Mouse (Mus musculus) myocyte (in vitro differentiated cells): Measurements from ENCODE around the gene Clptm1. TPM values are rescaled to one million over a fixed set of nuclear protein-coding genes. Genes with fewer than 3 reads are reported as not detected.
A peak's percentile ranks its signal among the peaks of the same experiment; 100 is the strongest.

Experiments
- H3K27me3 ChIP-seq: one replicate; pipeline ENCODE4 v1.6.1; 2011; ENCODE audit not compliant: control insufficient read depth, insufficient read depth, insufficient read length
- H3K36me3 ChIP-seq: one replicate; pipeline ENCODE4 v1.6.1; 2011; ENCODE audit not compliant: control insufficient read depth, insufficient read depth
- H3K4me2 ChIP-seq: one replicate; pipeline ENCODE4 v1.6.1; 2011; ENCODE audit warnings: low read depth, control low read depth
- H3K4me3 ChIP-seq: one replicate; pipeline ENCODE4 v1.5.1; 2011; ENCODE audit warnings: mild to moderate bottlenecking, control low read depth, moderate library complexity
- H3K79me2 ChIP-seq: one replicate; pipeline ENCODE4 v1.6.1; 2011; ENCODE audit not compliant: control insufficient read depth, insufficient read depth
- H3ac ChIP-seq: one replicate; pipeline ENCODE4 v1.6.1; 2011; ENCODE audit not compliant: control insufficient read depth, insufficient read length
- CEBPB ChIP-seq: IDR thresholded peaks from 2 replicates; pipeline ENCODE4 v1.6.1; 2011; ENCODE audit warnings: mild to moderate bottlenecking, moderate library complexity; ENCODE audit not compliant: poor library complexity, insufficient read depth, severe bottlenecking
- E2F4 ChIP-seq: IDR thresholded peaks from one replicate; pipeline ENCODE4 v1.6.1; 2011; ENCODE audit warnings: mild to moderate bottlenecking, control low read depth, moderate library complexity; ENCODE audit not compliant: insufficient read depth
- MAX ChIP-seq: IDR thresholded peaks from one replicate; pipeline ENCODE4 v1.6.1; 2011; ENCODE audit warnings: low read depth, mild to moderate bottlenecking, control low read depth
- MYOD1 ChIP-seq, 3 experiments: IDR thresholded peaks; one replicate each; pipeline ENCODE4 v1.6.1; 2011; ENCODE audit warnings: control low read depth in 2 of 3, low read depth in 2 of 3, mild to moderate bottlenecking in 2 of 3, moderate library complexity in 1 of 3; ENCODE audit not compliant: insufficient read length in 2 of 3, control insufficient read depth in 1 of 3
- MYOG ChIP-seq, 3 experiments: IDR thresholded peaks; one replicate each; pipeline ENCODE4 v1.6.1; 2011; ENCODE audit warnings: control low read depth in 2 of 3, low read depth in 2 of 3, mild to moderate bottlenecking in 2 of 3; ENCODE audit not compliant: insufficient read length in 2 of 3, control insufficient read depth in 1 of 3, insufficient read depth in 1 of 3
- POLR2A ChIP-seq: IDR thresholded peaks from one replicate; pipeline ENCODE4 v1.6.1; 2011; ENCODE audit warnings: low read depth, mild to moderate bottlenecking, control low read depth, moderate library complexity; ENCODE audit not compliant: insufficient read length
- POLR2AphosphoS2 ChIP-seq: IDR thresholded peaks from one replicate; pipeline ENCODE4 v1.6.1; 2011; ENCODE audit warnings: low read depth, control low read depth; ENCODE audit not compliant: insufficient read length
- REST ChIP-seq: IDR thresholded peaks from one replicate; pipeline ENCODE4 v1.6.1; 2011; ENCODE audit warnings: mild to moderate bottlenecking, control low read depth, moderate library complexity; ENCODE audit not compliant: insufficient read depth, insufficient read length
- SRF ChIP-seq: IDR thresholded peaks from one replicate; pipeline ENCODE4 v1.6.1; 2011; ENCODE audit warnings: low read depth; ENCODE audit not compliant: control insufficient read depth, insufficient read length
- TCF12 ChIP-seq: IDR thresholded peaks from one replicate; pipeline ENCODE4 v1.6.1; 2011; ENCODE audit warnings: mild to moderate bottlenecking, control low read depth; ENCODE audit not compliant: poor library complexity, insufficient read depth, severe bottlenecking
- TCF3 ChIP-seq: IDR thresholded peaks from one replicate; pipeline ENCODE4 v1.6.1; 2011; ENCODE audit warnings: low read depth, control low read depth; ENCODE audit not compliant: insufficient read length
- USF1 ChIP-seq: IDR thresholded peaks from one replicate; pipeline ENCODE4 v1.6.1; 2011; ENCODE audit warnings: low read depth, mild to moderate bottlenecking, control low read depth, moderate library complexity
- polyA plus RNA-seq: library from polyadenylated mRNA; unstranded; fragments of >200 nt; fragmentation: generic; extraction: Trizol; gene quantifications from one replicate; pipeline ENCODE4 v1.2.1, GENCODE M21; 2012; ENCODE audit warnings: missing spikeins

The Clptm1 gene
- polyA plus RNA-seq, 1 experiment: 126 TPM

DNA sequence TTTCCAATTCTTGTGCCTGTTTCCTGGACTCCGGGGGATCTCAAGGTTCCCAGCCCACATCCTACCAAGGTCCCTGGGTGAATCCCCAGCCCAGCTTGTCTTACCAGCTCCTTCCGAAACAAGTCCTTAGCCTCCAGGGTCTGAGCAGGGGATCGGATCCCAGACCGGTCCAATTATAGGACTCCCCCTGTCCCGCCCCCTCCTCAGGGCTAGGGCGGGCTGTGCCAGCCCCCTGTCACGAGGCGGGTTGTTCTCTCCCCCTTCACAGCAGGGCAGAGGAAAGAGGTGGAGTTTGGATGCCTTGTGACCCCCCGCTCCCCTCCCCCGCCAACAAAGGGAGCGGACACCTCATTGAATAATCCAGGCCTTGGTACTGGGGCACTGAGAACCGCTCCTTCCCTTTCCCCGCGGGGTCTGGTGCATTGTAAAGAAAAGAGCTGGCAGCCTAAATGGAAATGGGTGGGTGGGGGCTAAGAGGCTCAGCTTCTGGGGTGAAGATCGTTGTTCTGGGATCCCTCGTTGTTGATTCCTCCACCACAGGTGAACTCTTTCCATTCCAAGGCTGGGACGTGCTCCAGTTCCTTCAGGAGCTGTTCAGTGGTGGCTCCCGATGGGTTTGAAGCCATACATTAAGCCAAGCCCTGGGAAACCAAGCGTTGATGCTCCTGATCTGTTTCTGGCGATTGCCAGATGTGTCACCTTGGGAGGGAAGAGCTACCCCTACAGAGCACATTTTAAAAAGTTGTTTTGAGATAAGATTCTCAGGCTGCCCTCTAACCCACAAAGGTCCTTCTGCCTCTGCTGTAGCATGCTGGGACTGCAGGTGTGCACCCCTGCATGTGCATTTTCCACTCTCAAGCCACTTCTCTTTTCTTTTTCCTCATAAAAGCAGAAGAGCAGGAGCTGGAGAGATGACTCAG, 34.3 kb upstream of the Clptm1 start, which contains the start of gene Apoe:
Gene Apoe (minus strand): TSS at position 282 of the 920 bp plus-strand sequence.
- H3K4me3 ChIP-seq: no peak within 1 kb of the TSS
- TF ChIP-seq USF1 (no peak), CEBPB (no peak), POLR2AphosphoS2 (no peak), MYOG (IDR thresholded peaks at IDR 0.05; ENCODE audit: control insufficient read depth in 1 of 3, insufficient read depth in 1 of 3, insufficient read length in 2 of 3, low read depth in 2 of 3) (no peak), MAX (no peak), TCF3 (no peak), SRF (no peak)
- no peaks in the 10 kb centered on the region for H3K36me3 ChIP-seq
- peak within 1 kb of the TSS; percentile 12 for H3K4me2 ChIP-seq
- no peak within 1 kb of the TSS for H3ac ChIP-seq
- H3K27me3 ChIP-seq: no peaks in the 10 kb centered on the region
- H3K79me2 ChIP-seq: no peaks in the 10 kb centered on the region

DNA sequence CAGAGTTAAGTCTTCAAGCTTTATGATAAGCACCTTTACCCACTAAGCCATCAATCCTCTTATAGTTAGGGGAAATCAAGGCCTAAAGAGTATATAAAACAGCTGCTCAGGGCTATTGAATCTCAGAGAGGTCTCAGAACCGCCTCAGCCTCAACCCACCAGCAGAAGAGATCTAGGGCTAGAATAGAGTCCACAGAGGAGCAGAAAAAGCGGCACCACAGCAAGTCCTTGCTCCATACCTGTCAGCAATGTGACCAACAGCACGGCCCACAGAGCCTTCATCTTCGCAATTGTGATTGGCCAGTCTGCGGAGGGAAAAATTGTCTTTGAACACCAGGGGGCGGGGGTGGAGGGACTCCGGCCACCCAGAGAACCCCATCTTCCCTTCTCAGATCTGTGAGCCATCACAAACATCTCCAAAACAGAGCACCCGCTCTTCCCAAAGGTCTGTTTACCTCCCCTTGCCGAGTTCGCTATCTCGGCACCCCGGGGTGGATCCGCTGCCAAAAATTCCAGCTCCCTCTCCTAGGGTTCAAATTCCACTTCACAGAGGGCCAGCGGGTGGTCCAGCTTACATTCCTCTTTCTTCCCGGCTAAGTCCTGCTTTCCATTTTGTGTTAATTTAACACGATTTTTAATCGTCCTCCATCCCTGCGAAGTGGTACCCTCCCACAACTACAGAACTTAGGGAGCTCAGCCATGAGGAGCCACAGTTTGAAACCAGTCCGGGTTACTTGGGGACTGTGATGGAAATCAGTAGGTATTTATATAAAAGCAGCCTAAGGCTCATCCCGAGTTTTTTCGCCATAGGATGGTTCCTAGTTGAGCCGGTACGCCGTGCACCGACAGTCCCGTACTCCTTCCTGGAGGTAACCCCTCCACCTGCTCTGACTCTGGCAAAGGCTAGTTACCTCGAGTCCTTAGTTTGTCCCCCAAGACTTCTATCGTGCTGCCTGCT, 33.4 kb upstream of the Clptm1 start:
- H3ac ChIP-seq: no peak overlapping the region
- no peaks in the 10 kb centered on the region for H3K79me2 ChIP-seq
- no peak overlapping the region for H3K4me3 ChIP-seq
- TF ChIP-seq TCF3 (no peak), POLR2AphosphoS2 (peak; percentile 17)
- peak overlapping the region; percentile 12 for H3K4me2 ChIP-seq
- H3K36me3 ChIP-seq: no peaks in the 10 kb centered on the region
- H3K27me3 ChIP-seq: no peaks in the 10 kb centered on the region

DNA sequence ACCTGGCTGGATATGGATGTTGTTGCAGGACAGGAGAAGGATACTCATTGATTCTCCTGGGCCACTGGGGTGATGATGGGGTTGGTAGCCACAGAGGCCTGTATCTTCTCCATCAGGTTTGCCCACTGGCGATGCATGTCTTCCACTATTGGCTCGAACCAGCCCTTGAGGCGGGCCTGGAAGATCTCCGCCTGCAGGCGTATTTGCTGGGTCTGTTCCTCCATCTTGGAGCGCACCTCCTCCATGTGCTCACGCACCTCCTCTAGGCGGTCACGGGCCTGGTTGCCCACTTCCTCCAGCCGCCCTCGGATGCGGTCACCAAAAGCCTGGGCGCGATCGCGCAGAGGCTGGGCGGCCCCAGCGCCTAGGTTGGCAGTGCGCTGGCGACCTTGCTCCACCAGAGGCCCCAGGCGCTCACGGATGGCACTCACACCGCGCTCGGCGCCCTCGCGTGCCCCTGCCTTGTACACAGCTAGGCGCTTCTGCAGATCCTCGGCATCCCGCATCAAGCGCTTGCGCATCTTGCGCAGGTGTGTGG, 31.6 kb upstream of the Clptm1 start:
- no peak overlapping the region for H3ac ChIP-seq
- no peak overlapping the region for H3K4me3 ChIP-seq
- H3K4me2 ChIP-seq: no peak overlapping the region
- TF ChIP-seq CEBPB (no peak), MYOG (IDR thresholded peaks at IDR 0.05; ENCODE audit: control insufficient read depth in 1 of 3, insufficient read depth in 1 of 3, insufficient read length in 2 of 3, low read depth in 2 of 3) (no peak), REST (no peak), POLR2AphosphoS2 (no peak), USF1 (no peak), E2F4 (no peak), TCF3 (no peak), TCF12 (no peak), MYOD1 (IDR thresholded peaks at IDR 0.05; ENCODE audit: control insufficient read depth in 1 of 3, insufficient read length in 2 of 3, low read depth in 2 of 3) (no peak), SRF (no peak), MAX (no peak), POLR2A (no peak)
- H3K79me2 ChIP-seq: no peaks in the 10 kb centered on the region
- no peaks in the 10 kb centered on the region for H3K36me3 ChIP-seq
- no peaks in the 10 kb centered on the region for H3K27me3 ChIP-seq

DNA sequence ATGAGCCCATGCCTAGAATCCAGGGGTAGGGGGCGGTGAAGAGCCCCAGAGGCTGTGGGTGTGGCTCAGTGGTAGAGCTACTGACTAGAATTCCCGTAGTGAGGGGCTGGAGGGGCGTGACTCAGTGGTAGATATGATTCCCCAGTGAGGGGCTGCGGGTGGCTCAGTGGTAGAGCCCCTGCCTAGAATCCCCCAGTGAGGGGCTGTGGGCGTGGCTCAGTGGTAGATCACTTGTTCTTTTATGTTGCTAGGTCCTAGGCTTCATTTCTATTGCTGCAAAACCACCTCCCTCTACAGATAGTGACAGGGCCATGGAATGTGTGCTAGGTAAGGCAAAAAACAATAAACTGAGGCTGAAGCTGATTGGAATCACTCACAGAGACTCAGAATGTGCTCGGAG, 31.0 kb upstream of the Clptm1 start:
- no peak for TF ChIP-seq SRF
- no peak for TF ChIP-seq CEBPB
- TF ChIP-seq POLR2AphosphoS2: no peak
- no peak for TF ChIP-seq MAX
- TF ChIP-seq TCF3: no peak
- no peak for TF ChIP-seq MYOD1 (IDR thresholded peaks at IDR 0.05; ENCODE audit: control insufficient read depth in 1 of 3, insufficient read length in 2 of 3, low read depth in 2 of 3)
- no peak for TF ChIP-seq TCF12
- no peak for TF ChIP-seq E2F4
- no peak for TF ChIP-seq MYOG (IDR thresholded peaks at IDR 0.05; ENCODE audit: control insufficient read depth in 1 of 3, insufficient read depth in 1 of 3, insufficient read length in 2 of 3, low read depth in 2 of 3)
- TF ChIP-seq POLR2A: no peak
- Histone ChIP-seq H3K27me3 (no peaks in the 10 kb centered on the region), H3ac (no peak overlapping the region), H3K4me3 (no peak overlapping the region), H3K79me2 (no peaks in the 10 kb centered on the region), H3K4me2 (no peak overlapping the region), H3K36me3 (no peaks in the 10 kb centered on the region)

DNA sequence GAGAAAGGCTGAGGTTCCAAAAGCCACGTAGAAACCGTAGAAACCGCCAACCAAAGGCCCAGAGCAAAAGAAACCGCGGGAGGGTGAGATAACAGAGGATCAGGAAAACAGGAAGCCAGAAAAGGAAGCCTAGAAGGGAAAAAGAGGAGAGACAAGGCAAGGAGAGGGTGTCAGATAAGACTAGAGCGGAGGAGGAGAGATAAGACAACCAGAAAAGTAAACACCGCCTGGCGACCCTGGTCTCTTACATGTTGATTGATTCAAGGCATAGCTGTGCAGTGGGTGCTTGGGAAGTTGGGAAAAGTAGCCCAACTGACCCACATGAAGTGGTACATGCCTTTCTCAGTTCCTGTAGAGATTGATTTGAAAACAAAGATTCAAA, 30.4 kb upstream of the Clptm1 start:
- Histone ChIP-seq H3K27me3 (no peaks in the 10 kb centered on the region), H3K36me3 (no peaks in the 10 kb centered on the region), H3K4me3 (no peak overlapping the region), H3K79me2 (no peaks in the 10 kb centered on the region), H3ac (no peak overlapping the region), H3K4me2 (no peak overlapping the region)
- TF ChIP-seq MYOD1 (IDR thresholded peaks at IDR 0.05; ENCODE audit: control insufficient read depth in 1 of 3, insufficient read length in 2 of 3, low read depth in 2 of 3) (no peak), TCF12 (no peak), SRF (no peak), E2F4 (no peak), REST (no peak), USF1 (no peak), CEBPB (no peak), TCF3 (no peak), MAX (no peak)
